Mouse (Mus musculus): ENCODE measurements around the gene Entpd4b. TPM values are rescaled to one million over a fixed set of nuclear protein-coding genes. Genes with fewer than 3 reads are reported as not detected.
A peak's percentile ranks its signal among the peaks of the same experiment; 100 is the strongest.
"Not testable (repeated sequence)": the region's sequence is repeated elsewhere in the genome, so short reads cannot be mapped to it uniquely, and the experiment has no call there.

Gene Entpd4b
- 19.3 and 20.0 TPM in 2 replicates for total RNA-seq (2014; rRNA removed)
- polyA plus RNA-seq (2015; fragmentation: Nextera tagmentation; extraction: Ambion mirVana): 12.4 and 14.4 TPM in 2 replicates

- not testable (repeated sequence) for H3K27me3 ChIP-seq (ENCODE audit: insufficient read depth, low read length); H3K36me3 ChIP-seq (ENCODE audit: insufficient read depth); H3K9ac ChIP-seq; DNase-seq; H3K9me3 ChIP-seq (ENCODE audit: low read length); H3K27ac ChIP-seq (ENCODE audit: low read depth, low read length); H3K4me3 ChIP-seq (ENCODE audit: low read depth, low read length); H3K4me2 ChIP-seq (ENCODE audit: low read depth); H3K4me1 ChIP-seq (ENCODE audit: insufficient read depth)
- ATAC-seq: peak; percentile 97
- no CpG with 5 or more reads among the region's 68 CpGs for WGBS
Observed at GRCm38 (mm10) chr14:69555110-69555831, at the start of gene Entpd4b. TSS of gene Entpd4b (plus strand) at chr14:69555424.

GRCm38 (mm10) chr14:69507000-69507399, 48.2 kb upstream of the Entpd4b start:
- no CpG with 5 or more reads among the region's 1 CpGs for WGBS
- H3K4me3 ChIP-seq (ENCODE audit: low read depth, low read length); ATAC-seq; DNase-seq; H3K27ac ChIP-seq (ENCODE audit: low read depth, low read length); H3K4me2 ChIP-seq (ENCODE audit: low read depth); H3K9ac ChIP-seq; H3K9me3 ChIP-seq (ENCODE audit: low read length); H3K36me3 ChIP-seq (ENCODE audit: insufficient read depth); H3K27me3 ChIP-seq (ENCODE audit: insufficient read depth, low read length); H3K4me1 ChIP-seq (ENCODE audit: insufficient read depth): not testable (repeated sequence)

- WGBS: no CpG with 5 or more reads among the region's 2 CpGs
- not testable (repeated sequence) for H3K4me3 ChIP-seq (ENCODE audit: low read depth, low read length); H3K4me1 ChIP-seq (ENCODE audit: insufficient read depth); ATAC-seq; H3K9me3 ChIP-seq (ENCODE audit: low read length); DNase-seq; H3K36me3 ChIP-seq (ENCODE audit: insufficient read depth); H3K4me2 ChIP-seq (ENCODE audit: low read depth); H3K9ac ChIP-seq; H3K27me3 ChIP-seq (ENCODE audit: insufficient read depth, low read length); H3K27ac ChIP-seq (ENCODE audit: low read depth, low read length)
Observed at GRCm38 (mm10) chr14:69512449-69512848, 42.8 kb upstream of the Entpd4b start, which contains the start of gene Gm27179. TSS of gene Gm27179 (minus strand) at chr14:69512549.

GRCm38 (mm10) chr14:69520810-69521209, 34.4 kb upstream of the Entpd4b start:
- H3K4me3 ChIP-seq (ENCODE audit: low read depth, low read length); H3K27ac ChIP-seq (ENCODE audit: low read depth, low read length); H3K36me3 ChIP-seq (ENCODE audit: insufficient read depth); H3K27me3 ChIP-seq (ENCODE audit: insufficient read depth, low read length); H3K9me3 ChIP-seq (ENCODE audit: low read length); H3K4me1 ChIP-seq (ENCODE audit: insufficient read depth); DNase-seq; H3K4me2 ChIP-seq (ENCODE audit: low read depth); ATAC-seq; H3K9ac ChIP-seq: not testable (repeated sequence)
- no CpG with 5 or more reads among the region's 2 CpGs for WGBS

- H3K36me3 ChIP-seq (ENCODE audit: insufficient read depth); DNase-seq; H3K9me3 ChIP-seq (ENCODE audit: low read length); ATAC-seq; H3K4me2 ChIP-seq (ENCODE audit: low read depth); H3K4me3 ChIP-seq (ENCODE audit: low read depth, low read length); H3K27ac ChIP-seq (ENCODE audit: low read depth, low read length); H3K27me3 ChIP-seq (ENCODE audit: insufficient read depth, low read length); H3K4me1 ChIP-seq (ENCODE audit: insufficient read depth); H3K9ac ChIP-seq: not testable (repeated sequence)
- no CpG with 5 or more reads among the region's 1 CpGs for WGBS
Observed at GRCm38 (mm10) chr14:69523001-69523400, 32.2 kb upstream of the Entpd4b start.

- DNase-seq; H3K27ac ChIP-seq (ENCODE audit: low read depth, low read length); H3K9ac ChIP-seq; H3K4me1 ChIP-seq (ENCODE audit: insufficient read depth); H3K9me3 ChIP-seq (ENCODE audit: low read length); H3K4me2 ChIP-seq (ENCODE audit: low read depth); H3K36me3 ChIP-seq (ENCODE audit: insufficient read depth); ATAC-seq; H3K4me3 ChIP-seq (ENCODE audit: low read depth, low read length); H3K27me3 ChIP-seq (ENCODE audit: insufficient read depth, low read length): not testable (repeated sequence)
- no CpG with 5 or more reads among the region's 1 CpGs for WGBS
Observed at GRCm38 (mm10) chr14:69526202-69526601, 29.0 kb upstream of the Entpd4b start.

- not testable (repeated sequence) for ATAC-seq; H3K36me3 ChIP-seq (ENCODE audit: insufficient read depth); H3K27me3 ChIP-seq (ENCODE audit: insufficient read depth, low read length); H3K9ac ChIP-seq; DNase-seq; H3K27ac ChIP-seq (ENCODE audit: low read depth, low read length); H3K4me1 ChIP-seq (ENCODE audit: insufficient read depth); H3K9me3 ChIP-seq (ENCODE audit: low read length); H3K4me2 ChIP-seq (ENCODE audit: low read depth); H3K4me3 ChIP-seq (ENCODE audit: low read depth, low read length)
- no CpG with 5 or more reads among the region's 7 CpGs for WGBS
Observed at GRCm38 (mm10) chr14:69536539-69536938, 18.7 kb upstream of the Entpd4b start.

- no CpG with 5 or more reads among the region's 5 CpGs for WGBS
- not testable (repeated sequence) for H3K4me1 ChIP-seq (ENCODE audit: insufficient read depth)
Observed at GRCm38 (mm10) chr14:69540113-69540512, 15.1 kb upstream of the Entpd4b start.

GRCm38 (mm10) chr14:69542695-69543094, 12.5 kb upstream of the Entpd4b start:
- not testable (repeated sequence) for H3K9ac ChIP-seq; DNase-seq; H3K4me3 ChIP-seq (ENCODE audit: low read depth, low read length); H3K27me3 ChIP-seq (ENCODE audit: insufficient read depth, low read length); ATAC-seq; H3K4me1 ChIP-seq (ENCODE audit: insufficient read depth); H3K4me2 ChIP-seq (ENCODE audit: low read depth); H3K9me3 ChIP-seq (ENCODE audit: low read length); H3K27ac ChIP-seq (ENCODE audit: low read depth, low read length); H3K36me3 ChIP-seq (ENCODE audit: insufficient read depth)
- WGBS: no CpG with 5 or more reads among the region's 7 CpGs

More at GRCm38 (mm10) chr14:69540113-69540512, 15.1 kb upstream of the Entpd4b start:
- not testable (repeated sequence) for H3K9me3 ChIP-seq (ENCODE audit: low read length); H3K27ac ChIP-seq (ENCODE audit: low read depth, low read length); H3K36me3 ChIP-seq (ENCODE audit: insufficient read depth); ATAC-seq; H3K9ac ChIP-seq; H3K27me3 ChIP-seq (ENCODE audit: insufficient read depth, low read length); H3K4me2 ChIP-seq (ENCODE audit: low read depth); H3K4me3 ChIP-seq (ENCODE audit: low read depth, low read length); DNase-seq

GRCm38 (mm10) chr14:69544033-69544432, 11.2 kb upstream of the Entpd4b start:
- DNase-seq; H3K4me3 ChIP-seq (ENCODE audit: low read depth, low read length); H3K36me3 ChIP-seq (ENCODE audit: insufficient read depth); H3K4me2 ChIP-seq (ENCODE audit: low read depth); H3K9ac ChIP-seq; H3K27me3 ChIP-seq (ENCODE audit: insufficient read depth, low read length); H3K27ac ChIP-seq (ENCODE audit: low read depth, low read length); H3K9me3 ChIP-seq (ENCODE audit: low read length); H3K4me1 ChIP-seq (ENCODE audit: insufficient read depth): not testable (repeated sequence)
- peak; percentile 40; the same call in 1 of the 2 replicates for ATAC-seq
- no CpG with 5 or more reads among the region's 7 CpGs for WGBS

Measured in forebrain, postnatal 0 days (tissue).